Mouse (Mus musculus) liver, embryonic 14.5 days (tissue): ENCODE results near the gene Ccdc66.

Experiments used
- CTCF ChIP-seq: IDR thresholded peaks from 2 replicates; pipeline ENCODE4 v1.5.1; 2016; ENCODE audit warnings: antibody characterized with exemption, low read depth, control low read depth
- EP300 ChIP-seq: IDR thresholded peaks from 2 replicates; pipeline ENCODE4 v1.6.1; 2016; ENCODE audit warnings: antibody characterized with exemption, low read depth

DNA sequence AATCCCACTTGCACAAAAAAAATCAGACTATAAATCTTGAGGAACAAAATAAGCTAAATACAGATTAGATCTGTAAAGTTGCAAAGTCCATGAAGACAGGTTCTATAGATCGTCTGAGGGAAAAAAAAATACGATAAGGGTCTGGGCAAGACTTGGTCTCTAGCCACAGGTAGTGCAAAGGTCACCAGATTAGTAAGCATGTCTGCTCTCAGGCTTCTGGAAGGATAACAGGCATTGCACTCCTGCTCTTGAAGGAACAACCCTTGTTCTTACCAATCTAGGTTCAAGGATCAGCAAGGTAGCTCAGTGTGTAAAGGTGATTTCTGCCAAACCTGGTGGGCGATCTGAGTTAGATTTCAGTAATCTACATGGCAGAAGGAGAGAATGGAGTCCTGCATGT lies 28.2 kb upstream of the Ccdc66 start:
- TF ChIP-seq CTCF (no peak), EP300 (no peak)
